Mouse (Mus musculus): ENCODE data around the gene Lmbrd1.

DNA sequence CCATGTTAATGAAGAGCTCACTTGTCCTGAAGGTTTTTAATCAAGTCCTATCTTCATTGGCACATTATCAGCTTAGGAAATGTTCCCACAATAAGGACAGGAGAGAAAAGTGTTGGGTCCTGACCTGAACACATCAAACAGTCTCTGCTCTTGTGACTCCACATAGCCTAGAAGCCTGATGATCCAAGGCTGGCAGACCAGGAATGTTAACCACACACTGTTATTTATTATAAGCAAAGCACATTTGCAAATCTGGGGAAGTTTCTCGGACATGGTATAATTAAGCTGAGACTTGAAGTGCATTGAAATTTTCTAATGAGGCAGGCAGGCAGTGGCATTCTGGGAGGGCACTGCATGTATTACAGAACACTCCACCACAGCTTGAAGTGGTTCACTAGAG, 41.8 kb downstream of the Lmbrd1 start:
- TF ChIP-seq CTCF (IDR thresholded peaks at IDR 0.05; ENCODE audit: insufficient read depth, low read depth, low read length) (no peak), POLR2A (IDR thresholded peaks at IDR 0.05; ENCODE audit: insufficient read depth, low read depth, low read length) (no peak)
